Mouse (Mus musculus) gastrocnemius, postnatal 25 days (tissue): ENCODE data around the gene Grsf1. TPM values are rescaled to one million over a fixed set of nuclear protein-coding genes. Genes with fewer than 3 reads are reported as not detected.

Experiments
- DNase-seq: peaks from one replicate; pipeline ENCODE4 v3.0.0; 2022
- total RNA-seq, 2 experiments: library from RNA; stranded (reverse); gene quantifications; 1 replicate in 1 of 2; 2 replicates in 1 of 2; pipeline ENCODE4 v1.2.3; 2021

Grsf1 gene
- total RNA-seq, 2 experiments from 2014 or later: 129 to 140 TPM

DNA sequence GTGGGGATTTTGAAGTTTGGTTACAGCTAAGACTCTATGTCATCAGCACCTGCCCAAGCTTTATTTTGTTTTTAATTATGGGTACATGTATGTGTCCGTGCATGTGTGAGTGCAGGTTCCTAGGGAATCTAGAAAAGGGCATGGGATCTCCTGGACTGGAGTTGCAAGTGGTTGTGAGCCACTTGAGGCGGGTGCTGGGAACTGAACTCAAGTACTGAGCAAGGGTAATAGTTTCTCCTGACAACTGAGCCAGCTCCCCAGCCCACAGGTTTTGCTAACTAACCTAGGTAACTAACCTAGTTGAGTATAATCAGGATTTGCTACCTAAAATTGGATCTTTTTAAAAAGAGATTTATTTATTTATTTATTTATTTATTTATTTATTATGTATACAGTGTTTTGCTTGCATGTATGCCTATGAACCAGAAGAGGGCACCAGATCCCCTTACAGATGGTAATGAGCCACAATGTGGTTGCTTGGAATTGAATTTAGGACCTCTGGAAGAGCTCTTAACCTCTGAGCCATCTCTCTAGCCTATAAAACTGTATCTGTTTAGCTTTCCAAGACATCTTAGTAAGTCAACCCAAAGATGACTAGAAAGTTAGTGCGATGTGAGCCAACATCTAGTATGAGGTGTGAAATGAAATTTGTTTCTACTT is 13.4 kb upstream of the Grsf1 start:
- no peak for DNase-seq

DNA sequence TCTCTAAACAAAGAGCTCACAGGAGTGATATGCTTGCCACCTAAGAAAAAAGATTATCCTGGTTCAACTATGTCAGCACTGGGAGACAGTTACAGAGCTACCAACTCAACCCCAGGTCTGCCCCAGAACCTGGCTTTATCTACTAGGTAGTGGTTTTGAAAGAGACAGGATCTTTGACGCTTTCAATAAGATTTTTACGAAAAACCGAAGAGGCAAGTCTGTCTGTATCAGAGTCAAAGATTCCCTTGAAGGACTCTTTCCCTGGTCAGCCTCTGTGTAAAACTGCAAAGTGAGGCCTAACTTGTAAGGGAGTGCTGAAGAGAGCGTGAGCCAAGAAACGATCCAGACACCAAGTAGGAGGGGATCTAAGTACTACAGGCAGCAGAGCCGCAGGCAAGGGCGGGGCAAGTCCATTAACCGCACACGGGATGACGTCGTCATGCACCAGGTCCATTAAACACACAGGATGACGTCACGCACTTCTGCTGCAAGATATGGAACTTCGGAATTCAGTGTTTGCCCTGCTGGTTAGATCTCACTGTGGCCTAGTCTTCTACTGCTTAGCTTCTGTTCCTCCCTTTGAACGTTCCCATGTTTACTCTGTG is 12.7 kb upstream of the Grsf1 start:
- DNase-seq: no peak

DNA sequence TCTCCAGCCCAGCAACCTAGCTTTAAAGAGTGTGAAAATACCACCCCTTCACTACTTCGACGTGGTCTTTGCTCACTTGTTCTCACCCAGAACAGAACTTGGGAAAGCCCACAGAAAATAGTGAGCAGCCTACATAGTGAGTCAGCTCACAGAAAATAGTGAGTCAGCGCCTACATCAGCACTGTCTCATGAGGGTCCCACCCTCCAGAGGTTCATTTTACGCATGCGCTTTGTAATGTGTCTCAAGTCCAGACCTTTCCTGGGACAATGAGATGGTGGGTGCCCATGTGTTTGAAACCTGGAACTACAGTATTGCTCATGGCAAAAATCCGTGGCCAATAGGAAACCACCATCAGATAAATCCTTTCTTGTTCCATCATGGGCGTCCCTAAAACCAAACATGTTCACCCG is 12.0 kb upstream of the Grsf1 start:
- no peak for DNase-seq

DNA sequence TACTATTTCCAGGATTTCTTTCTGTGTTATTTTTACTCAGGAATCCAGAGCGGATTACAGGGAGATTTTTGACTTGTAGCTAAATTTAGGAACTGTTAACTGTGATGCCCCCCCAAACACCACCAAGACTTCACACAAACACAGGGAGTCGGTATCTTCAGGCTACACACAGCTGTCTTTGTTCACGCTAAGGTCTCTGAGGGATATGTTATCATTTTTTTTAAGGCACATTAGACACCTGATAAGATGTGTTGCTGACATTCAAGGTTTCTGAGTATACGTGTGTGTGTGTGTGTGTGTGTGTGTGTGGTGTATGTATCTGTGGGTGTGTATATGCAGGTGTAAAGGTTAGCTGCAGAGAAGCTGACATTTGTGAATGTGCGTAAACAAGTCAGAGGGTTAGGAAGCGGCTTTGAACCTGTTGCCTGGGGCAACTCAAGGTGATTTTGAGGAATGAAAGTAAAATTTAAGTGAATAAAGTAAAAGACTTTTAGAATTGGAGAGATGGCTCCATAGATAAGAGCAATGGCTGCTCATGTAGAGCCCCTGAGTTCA is 9.9 kb upstream of the Grsf1 start:
- no peak for DNase-seq

DNA sequence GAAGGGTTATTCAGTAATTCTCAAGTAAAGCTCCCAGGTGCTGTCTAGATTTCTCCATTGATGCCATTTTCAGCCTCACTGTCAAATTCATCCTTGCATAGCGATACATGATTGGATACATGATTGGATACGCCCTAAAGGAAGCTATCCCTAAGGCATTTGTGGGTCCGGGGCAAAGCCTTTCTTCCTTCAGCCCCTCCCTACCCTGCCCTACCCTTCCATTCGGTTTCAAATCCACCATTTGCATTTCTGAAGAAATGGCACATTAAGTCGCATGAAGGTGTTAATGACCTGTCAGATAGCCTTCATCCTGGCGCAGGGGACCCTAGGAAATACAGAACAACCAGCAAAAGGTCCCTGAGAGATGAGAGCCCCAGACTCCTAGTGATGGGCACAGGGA is 9.3 kb upstream of the Grsf1 start:
- no peak for DNase-seq

DNA sequence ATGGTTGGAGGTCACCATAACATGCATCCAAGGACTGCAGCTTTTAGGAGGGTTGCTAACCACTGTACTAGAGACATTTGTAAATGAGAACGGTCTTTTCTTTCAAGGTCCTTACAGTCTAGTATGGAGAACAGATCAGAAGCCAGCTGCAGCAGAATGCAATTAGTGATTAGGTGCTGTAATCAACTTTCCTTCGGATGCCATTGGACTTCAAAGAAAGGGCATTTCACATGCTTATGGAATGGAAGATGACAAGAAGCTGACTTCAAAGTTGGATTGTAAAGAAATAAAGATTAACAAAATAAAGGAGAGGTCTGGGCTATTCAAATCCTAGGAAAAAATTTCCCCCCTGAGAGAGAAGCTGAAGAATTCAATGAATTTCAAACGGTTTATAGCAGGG is 8.3 kb upstream of the Grsf1 start:
- DNase-seq: no peak

DNA sequence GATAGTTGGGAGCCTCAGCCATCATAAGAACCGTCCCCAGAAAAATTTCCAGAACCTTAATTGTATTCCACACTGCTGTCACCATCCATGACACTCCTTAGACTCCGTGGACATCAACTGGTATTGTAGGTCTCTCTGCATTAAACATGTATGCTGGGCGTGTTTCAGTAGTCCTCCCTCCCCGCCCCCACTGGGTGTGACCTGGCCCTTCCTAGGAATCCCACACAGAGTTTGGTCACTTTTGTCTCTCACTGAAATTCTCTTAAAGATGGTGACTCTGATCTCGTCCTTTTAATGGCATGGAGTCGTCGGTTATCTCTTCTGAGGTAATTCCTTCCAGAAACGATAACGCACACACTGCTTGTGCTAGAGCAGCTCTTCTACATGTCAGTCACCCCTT is 7.7 kb upstream of the Grsf1 start:
- no peak for DNase-seq

DNA sequence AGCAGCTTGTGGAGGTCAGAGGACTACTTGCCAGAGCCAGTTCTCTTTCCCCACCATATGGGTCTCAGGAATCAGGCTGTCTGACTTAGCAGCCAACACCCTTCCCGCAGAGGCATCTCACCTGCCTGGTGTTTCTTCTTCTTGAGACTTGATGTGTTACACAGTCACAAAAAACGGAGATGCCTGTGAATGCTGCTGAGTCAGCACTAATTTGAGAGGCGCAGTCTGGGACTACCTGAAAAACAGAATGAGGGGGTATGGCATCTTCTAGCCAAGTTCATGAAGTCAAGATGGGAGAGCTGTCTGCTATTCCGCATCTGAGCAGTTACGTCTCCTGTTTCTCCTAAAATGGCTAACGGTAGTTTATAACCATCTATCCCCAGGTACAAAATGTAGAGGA is 4.6 kb upstream of the Grsf1 start:
- no peak for DNase-seq

DNA sequence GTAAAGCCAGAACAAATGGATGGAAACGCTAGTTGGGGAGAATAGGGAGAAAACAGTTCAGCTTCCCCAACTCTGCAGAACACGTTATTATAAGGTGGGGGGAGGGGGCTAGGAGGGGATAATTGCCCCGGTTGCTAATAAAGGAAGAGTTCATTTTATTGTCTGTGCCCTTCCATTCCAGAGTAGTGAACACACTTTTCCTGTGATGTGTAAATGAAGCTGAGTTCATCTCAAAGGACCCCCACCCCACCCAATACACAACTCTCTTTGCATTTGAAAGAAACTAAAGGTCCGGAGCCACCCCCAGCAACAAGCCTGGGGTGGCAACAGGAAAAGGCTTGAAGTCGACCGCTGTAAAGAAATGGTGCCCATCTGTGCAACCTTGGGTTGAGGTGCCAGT is 3.4 kb upstream of the Grsf1 start:
- DNase-seq: no peak

DNA sequence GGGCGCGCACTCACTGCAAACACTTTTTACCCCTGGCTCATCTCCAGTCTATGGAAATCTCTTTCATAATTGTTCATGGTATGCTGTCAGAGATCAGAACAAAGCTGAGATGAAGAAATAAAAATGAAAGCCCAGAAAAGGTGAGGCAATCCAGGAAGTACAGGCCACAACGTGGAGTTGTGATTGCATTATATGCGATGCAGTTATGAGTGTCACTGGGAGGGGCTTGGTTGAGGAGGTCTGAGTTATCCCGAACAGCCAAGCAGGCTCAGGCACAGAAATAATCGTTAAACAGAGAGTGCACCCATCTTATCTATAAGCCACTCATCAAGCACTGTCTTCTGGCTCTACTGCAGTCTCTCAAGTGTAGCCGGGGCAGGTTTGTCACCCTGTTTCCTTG is 3.0 kb upstream of the Grsf1 start:
- no peak for DNase-seq

DNA sequence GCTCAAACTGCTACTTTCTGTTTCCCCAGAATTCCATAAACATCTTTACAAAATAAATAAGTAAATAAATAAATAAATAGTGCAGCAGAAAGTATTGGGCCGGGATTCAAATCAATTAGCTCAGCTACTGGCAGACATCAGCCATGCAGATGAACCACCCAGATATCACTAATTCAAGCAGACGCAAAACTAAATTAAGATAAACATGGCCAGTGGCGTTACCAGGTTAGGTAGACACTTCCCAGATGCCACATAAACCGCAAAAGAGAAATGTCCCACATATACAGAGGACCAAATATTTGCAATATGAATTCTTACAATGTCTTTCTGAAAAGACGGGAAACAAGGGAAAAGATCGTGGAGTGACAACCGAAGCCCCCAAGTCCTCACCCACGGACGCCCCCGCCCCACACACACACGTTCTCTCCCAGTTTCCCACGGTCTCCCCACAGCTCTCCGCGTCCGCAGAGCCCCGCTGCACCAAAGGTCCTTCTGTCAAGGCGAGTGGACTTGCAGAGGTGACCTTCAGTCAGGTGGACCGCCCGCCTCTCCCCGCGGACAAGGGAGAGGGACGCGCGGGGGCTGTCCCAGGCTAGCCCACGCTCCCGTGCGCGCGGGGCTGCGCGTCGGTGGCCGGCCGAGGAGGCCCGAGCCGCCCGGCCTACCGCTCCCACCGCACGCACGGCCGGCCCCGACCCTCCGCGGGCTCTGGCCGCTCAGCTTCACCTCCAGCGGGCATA is 1.1 kb downstream of the Grsf1 start:
- no peak for DNase-seq

DNA sequence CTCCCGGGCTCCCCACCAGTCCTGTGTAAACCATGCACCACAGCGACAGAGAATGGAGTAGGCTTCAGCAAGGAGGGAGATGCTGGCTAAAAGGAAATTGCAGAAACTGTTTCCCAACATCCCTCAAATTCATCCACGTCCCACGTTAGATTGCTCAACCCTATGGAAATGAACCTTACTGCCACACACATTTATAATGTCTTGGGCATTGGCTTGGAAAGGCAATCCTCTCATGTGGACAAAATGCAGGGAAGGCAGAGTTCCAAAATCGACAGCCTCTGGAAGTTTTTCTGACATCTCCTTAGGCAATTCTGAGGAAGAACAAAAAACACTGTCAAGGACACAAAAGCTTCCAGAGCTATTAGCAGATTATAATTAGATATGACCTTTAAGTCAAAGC is 12.1 kb downstream of the Grsf1 start:
- DNase-seq: no peak

DNA sequence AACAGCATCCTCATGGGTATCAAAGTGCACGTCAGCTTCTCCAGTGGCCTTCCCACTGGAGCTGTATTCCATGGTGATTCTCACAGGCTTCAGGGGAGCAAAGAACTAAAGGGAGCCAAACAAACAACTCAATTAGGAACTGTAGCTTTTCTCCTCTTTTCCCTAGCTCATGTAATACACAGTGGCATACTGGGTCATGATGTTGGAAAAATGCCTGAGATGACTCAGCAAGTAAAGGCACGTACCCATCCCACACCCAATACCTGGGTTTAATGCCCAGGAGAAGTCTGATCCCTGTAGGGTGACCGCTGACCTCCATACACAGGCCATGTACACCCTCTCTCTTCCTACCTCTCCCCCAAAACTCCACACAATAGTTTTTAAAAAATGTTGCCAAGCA is 12.8 kb downstream of the Grsf1 start:
- DNase-seq: no peak

DNA sequence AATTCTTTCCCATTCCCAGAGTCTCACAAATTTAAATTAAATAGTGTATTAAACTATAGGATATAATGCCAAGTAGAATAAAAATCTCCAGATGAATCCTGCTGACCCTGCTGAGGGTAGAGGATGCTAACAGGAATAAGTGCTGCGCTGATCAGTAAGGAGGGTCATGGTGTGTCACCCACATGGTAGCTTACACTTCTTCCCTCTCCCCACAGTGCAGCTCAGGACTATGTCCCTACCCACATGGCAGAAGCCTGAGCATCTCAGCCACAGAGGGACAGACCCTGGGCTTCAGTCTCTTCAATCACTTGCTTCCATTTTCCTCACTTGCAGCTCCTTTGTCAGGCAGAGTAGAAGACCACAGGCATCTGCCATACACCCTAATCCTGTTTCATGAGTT is 18.1 kb downstream of the Grsf1 start:
- no peak for DNase-seq

DNA sequence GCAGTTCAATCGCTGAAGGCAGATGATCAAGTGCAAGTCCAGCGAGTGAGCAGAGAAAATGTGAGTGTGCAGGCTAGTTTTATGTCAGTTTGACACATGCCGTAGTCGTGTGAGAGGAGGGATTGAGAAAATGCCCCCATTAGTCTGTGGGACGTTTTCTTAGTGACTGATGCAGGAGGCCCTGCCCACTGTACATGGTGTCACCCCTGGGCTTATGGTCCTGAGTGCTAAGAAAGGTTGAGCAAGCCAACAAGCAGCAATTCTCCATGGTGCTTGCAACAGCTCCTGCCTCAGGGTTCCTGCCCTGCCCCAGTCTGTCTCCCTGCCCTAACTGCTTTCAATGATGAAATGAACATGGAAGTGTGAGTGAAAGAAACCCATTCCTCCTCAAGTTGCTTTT is 23.4 kb downstream of the Grsf1 start:
- no peak for DNase-seq

DNA sequence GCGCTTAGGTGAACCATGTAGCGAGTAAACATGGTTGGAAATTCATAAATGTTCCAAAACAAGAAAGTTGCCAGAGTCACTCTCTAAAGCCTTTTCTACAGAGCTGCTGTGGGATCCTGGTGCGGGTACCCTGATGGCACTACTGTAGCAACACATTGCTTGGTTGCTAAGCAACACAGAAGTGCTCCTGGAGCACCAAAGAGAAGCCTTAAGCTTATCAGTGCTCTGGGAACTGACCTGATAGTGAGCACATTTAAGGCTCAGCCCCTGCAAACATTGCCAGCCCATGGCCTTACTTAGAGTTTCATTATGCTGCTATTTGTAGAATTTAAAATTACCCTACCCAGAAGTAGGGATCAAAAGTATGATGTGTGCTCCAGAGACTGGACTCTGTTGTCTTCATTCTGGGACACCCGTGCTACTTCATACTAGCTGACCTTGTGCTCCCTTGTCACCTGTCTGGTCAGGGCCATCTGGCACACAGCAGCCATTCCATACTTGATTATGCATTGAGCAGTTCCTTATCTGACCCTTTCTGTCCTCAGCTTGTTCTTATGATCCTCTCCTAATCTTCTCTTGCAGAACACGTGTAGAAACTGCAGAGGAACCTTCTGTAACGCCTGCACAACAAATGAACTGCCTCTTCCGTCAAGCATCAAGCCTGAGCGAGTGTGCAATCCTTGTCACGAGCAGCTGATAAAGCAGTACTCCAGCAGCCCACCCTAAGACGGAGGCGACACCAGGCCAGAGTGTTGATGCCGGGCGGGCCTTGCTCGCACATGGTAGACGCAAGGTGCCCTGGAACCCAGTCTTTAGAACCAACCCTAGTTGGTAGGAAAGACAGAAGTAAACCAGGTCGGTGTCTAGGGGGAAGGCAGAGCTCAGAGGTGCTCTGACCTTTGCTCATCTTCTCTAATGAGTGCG is 26.5 kb downstream of the Grsf1 start:
- no peak for DNase-seq

DNA sequence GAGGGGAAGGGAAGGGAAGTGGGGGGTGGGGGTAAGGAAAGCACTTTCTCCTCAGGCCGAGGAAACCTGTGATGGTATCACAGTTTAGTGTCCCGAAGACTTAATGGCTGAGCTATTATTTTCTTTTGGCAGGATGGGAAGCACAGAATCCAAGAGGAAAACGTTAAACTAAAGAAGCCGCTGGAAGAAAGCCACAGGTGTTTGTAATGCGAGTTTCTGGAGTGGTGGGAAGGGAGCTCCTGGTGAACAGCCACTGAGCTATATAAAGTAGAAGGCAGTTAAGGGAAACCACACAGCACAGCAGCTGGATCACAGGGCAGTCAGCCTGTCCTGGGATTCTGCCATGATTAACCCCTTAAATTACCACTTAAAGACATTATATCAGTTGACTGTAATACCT is 30.6 kb downstream of the Grsf1 start:
- no peak for DNase-seq

DNA sequence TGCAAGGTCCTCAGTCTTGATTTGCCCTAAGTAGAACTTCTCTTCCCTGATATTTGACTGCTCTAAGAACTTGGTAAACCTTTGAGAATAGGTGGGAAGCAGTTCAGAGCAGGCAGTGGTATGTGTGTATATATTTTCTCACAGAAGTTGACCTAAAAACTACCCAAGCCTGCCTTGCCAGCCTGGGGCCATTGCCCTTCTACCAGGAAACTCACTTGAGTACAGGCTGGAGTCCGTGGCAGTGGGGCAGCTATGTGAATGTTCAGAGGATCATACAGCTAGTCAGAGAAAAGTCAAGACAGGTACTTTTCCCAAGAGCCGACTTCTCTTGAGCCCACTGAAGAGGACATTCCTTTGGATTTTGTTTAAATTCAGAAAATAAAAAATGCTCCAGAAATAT is 31.1 kb downstream of the Grsf1 start:
- DNase-seq: no peak

DNA sequence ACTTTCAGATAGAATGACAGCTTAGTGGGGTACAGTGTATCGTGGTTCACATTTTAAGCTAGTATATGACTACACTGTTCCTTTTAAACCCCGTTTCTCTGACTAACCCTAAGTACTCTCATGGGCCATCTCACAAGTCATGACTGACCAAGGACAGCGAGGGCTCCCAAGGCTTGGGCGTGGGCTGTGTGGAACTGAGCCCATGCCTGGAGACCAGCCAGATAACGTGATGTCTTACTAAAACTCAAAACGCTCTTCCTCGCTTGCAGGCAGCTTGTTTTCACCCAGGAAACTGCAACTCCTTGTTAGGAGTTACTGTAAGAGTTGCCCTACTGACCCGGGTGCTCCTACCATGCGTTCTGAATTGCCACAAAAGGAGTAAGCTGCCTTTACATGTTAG is 32.5 kb downstream of the Grsf1 start:
- DNase-seq: peak; percentile 46

DNA sequence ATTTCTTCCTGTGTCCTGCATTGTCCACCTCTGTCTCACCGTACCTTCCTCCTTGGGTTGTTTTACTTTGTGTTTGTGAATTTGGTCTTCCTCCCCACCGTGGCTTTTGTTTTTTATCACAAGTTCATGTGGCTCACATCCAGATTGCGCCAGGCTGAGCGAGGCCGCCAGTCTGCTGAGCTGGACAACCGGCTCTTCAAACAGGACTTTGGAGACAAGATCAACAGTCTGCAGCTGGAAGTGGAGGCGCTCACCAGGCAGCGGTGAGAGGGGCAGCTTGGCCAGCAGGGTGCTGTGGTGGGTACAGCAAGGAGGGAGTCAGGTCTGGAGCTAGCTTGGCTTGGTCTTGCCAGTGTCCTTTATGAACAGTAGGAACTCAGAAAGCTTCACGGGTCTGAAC is 33.2 kb downstream of the Grsf1 start:
- no peak for DNase-seq

DNA sequence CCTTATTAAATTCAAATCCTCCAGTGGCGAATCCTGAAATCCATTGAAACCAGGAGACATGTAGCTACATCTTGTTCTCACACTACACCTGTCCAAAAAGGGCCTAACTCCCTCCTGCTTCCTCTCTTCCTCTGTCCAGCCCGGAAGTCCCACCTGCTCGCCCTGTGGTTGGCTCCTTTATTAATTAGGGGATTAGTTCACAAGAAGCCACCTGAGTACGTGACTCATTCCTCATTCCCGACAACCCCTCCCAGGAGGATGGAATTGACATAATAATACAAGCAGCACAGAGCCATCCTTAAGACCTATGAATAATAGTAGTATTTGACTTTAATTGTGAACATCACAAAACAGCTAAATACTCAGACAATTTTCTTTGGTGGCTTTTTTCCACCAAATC is 41.9 kb downstream of the Grsf1 start:
- DNase-seq: no peak

DNA sequence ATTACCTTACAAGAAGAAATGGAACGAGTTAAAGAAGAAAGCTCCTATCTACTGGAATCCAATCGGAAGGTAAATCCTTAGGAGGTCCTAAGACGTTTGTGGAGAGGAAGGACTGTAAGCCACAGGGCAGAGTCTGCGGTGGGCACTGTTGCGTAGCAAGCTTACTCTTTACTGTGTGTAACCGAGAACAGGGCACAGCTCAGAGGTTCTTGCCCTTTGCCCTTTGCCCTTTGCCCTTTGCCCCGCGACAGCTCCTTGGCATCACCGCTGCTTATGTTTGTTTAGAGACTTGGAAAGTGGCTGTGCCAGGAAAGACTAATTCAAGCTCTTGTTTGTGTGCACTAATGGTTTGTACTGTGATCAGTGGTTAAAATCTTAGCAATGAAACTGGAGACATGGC is 43.5 kb downstream of the Grsf1 start:
- no peak for DNase-seq
